Mouse (Mus musculus) embryonic facial prominence, embryonic 11.5 days (tissue): ENCODE data around the gene Mfn2. TPM values are rescaled to one million over a fixed set of nuclear protein-coding genes. Genes with fewer than 3 reads are reported as not detected.
A peak's percentile ranks its signal among the peaks of the same experiment; 100 is the strongest.

Experiments
- ATAC-seq: fragments of 200-750 bp; cut with Nextera tagmentation; replicated peaks from 2 replicates; pipeline ENCODE4 v1.8.0; 2017; ENCODE audit warnings: low read depth; ENCODE audit not compliant: insufficient number of reproducible peaks, low FRiP score, low TSS enrichment
- DNase-seq: peaks from one replicate; pipeline ENCODE4 v3.0.0-alpha.2; 2015; ENCODE audit warnings: low spot score
- H3K27ac ChIP-seq: fragments of 300-500 bp; sonication (generic); replicated peaks from 2 replicates; pipeline ENCODE4 v1.5.1; 2014; ENCODE audit warnings: mild to moderate bottlenecking, low read depth, low read length, control low read depth
- H3K27me3 ChIP-seq: fragments of 300-500 bp; sonication (generic); 2 replicates; pipeline ENCODE4 v1.6.1; 2014; ENCODE audit warnings: mild to moderate bottlenecking, low read length, moderate library complexity, mixed read lengths; ENCODE audit not compliant: control insufficient read depth, insufficient read depth
- H3K36me3 ChIP-seq: fragments of 300-500 bp; sonication (generic); replicated peaks from 2 replicates; pipeline ENCODE4 v1.6.1; 2014; ENCODE audit warnings: low read depth, mild to moderate bottlenecking, low read length, moderate library complexity, mixed read lengths; ENCODE audit not compliant: control insufficient read depth, insufficient read depth
- H3K4me1 ChIP-seq: fragments of 300-500 bp; sonication (generic); 2 replicates; pipeline ENCODE4 v1.6.1; 2014; ENCODE audit warnings: low read length, mixed read lengths; ENCODE audit not compliant: control insufficient read depth, insufficient read depth
- H3K4me2 ChIP-seq: fragments of 300-500 bp; sonication (generic); 2 replicates; pipeline ENCODE4 v1.6.1; 2014; ENCODE audit warnings: low read depth, mild to moderate bottlenecking, control low read depth, low read length, moderate library complexity
- H3K4me3 ChIP-seq: fragments of 300-500 bp; sonication (generic); 2 replicates; pipeline ENCODE4 v1.5.1; 2014; ENCODE audit warnings: low read depth, low read length, control low read depth
- H3K9ac ChIP-seq: fragments of 300-500 bp; sonication (generic); replicated peaks from 2 replicates; pipeline ENCODE4 v1.6.1; 2014; ENCODE audit warnings: mild to moderate bottlenecking, control low read depth, low read length
- H3K9me3 ChIP-seq: fragments of 300-500 bp; sonication (generic); replicated peaks from 2 replicates; pipeline ENCODE4 v1.6.1; 2016; ENCODE audit warnings: mild to moderate bottlenecking, low read length, inconsistent platforms, mixed read lengths; ENCODE audit not compliant: control insufficient read depth
- WGBS: fragments of 180-500 bp; shearing (Covaris S2); extraction: QIAGEN DNeasy Blood & Tissue Kit; methylation state at CpG from one replicate; pipeline ENCODE4 v1.1.7; 2014; 5-methylcytosine and 5-hydroxymethylcytosine counted together
- polyA plus RNA-seq: library from polyadenylated mRNA; unstranded; fragments of >200 nt; fragmentation: Nextera tagmentation; extraction: Ambion mirVana; gene quantifications from 2 replicates; pipeline ENCODE4 v1.2.1, GENCODE M21; 2014

Gene Mfn2
- polyA plus RNA-seq, 1 experiment from 2014 or later = 23.1 TPM

DNA sequence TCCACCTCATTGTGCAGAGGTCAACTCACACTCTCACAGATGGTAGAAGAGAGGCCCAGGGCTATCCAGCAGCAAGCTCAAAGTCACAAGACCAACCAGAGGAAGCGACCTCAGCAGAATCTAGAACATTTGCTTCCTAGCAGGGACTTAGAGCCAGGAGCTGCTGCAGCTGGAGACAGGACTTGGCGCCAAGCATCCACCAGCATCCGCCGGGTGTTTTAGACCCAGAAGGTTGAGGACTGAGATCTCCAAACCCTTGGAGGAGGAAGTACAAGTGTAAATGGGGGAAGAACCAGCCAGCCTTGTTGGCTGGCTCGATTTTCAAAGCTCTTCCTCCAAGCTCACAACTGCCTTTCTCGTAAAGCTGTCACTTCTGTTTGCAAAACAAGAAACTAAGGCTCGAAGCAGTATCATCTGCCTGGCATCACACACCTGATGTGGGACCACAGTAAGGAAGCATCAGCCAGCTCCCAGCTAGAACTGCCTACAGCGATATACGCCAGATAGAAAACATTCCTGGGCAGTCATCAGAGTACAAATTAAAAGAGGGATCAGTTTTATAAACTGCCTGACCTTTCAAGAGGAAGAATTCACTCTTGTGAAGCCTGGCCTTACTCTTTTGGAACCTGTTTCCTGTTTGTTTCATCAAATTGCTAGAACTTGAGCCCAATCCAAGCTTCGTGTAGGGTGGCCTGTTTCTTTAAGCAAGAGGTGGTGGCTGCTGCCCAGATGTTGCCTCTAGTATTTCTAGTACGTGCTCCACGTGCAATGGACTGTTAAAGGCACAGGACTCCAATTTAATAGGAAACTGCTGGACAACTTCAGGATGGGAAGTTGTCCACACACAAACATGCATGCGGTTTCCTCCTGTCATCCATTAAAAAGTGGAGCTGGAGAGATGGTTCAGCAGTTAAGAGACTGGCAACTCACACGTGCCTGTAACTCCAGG, 33.9 kb upstream of the Mfn2 start:
- no peaks in the 10 kb centered on the region for H3K27me3 ChIP-seq
- no peaks in the 10 kb centered on the region for H3K36me3 ChIP-seq
- H3K9me3 ChIP-seq = no peaks in the 10 kb centered on the region
- no peak for ATAC-seq
- H3K9ac ChIP-seq = no peak overlapping the region
- H3K4me3 ChIP-seq = no peak overlapping the region
- 61% methylated on average over 14 of the region's 14 CpGs for WGBS
- no peak overlapping the region for H3K27ac ChIP-seq
- DNase-seq = peak; percentile 64
- peaks cover 7% of the 10 kb centered on the region; the same call in 1 of the 2 replicates for H3K4me1 ChIP-seq
- no peak overlapping the region for H3K4me2 ChIP-seq

DNA sequence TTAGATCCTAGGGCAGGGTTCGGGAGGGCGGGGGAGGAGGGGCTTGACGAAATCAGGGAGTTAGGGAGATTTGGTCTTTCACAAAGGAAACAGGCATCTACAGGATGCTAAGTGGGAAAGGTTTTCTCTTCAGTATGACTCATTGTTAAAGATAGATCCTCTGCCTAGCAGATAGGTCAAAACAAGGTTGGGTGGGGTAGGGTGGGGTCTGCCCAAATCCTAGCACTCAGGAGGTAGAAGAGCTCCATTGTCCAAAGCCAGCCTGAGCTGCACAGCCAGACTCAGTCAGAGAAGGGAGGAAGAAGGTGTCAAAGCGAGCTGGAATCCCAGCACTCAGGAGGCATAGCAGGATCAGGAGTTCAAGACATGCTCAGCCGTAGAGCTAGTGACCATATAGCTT, 33.0 kb upstream of the Mfn2 start:
- DNase-seq (no peak), ATAC-seq (no peak)
- no peak overlapping the region for H3K9ac ChIP-seq
- no peaks in the 10 kb centered on the region for H3K9me3 ChIP-seq
- WGBS = 62% methylated on average over 5 of the region's 5 CpGs
- H3K36me3 ChIP-seq = no peaks in the 10 kb centered on the region
- H3K27me3 ChIP-seq = no peaks in the 10 kb centered on the region
- no peak overlapping the region for H3K4me3 ChIP-seq
- H3K27ac ChIP-seq = no peak overlapping the region
- peaks cover 7% of the 10 kb centered on the region; the same call in 1 of the 2 replicates for H3K4me1 ChIP-seq
- no peak overlapping the region for H3K4me2 ChIP-seq

DNA sequence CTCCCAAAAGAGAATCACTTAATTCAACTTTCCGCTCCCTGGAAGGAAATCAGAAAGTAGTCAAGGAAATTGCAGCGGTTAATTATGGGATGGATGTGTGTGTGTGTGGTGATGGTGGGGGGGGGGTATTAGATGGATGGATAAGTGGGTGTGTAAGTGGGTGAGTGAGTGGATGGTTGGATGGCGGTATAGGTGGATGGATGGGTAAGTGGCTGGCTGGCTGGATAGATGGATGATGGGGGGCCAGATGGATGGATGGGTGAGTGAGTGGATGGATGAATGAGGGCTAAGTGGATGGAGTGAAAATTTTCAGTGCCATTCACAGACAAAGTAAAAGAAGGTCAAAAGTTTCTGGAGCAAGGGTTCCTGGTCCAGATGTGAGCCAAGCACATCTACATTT, 32.5 kb upstream of the Mfn2 start:
- Histone ChIP-seq H3K4me1 (peaks cover 7% of the 10 kb centered on the region; the same call in 1 of the 2 replicates), H3K27me3 (no peaks in the 10 kb centered on the region), H3K27ac (no peak overlapping the region), H3K4me2 (peak overlapping the region; percentile 80), H3K36me3 (no peaks in the 10 kb centered on the region), H3K9ac (peak overlapping the region; percentile 77), H3K9me3 (no peaks in the 10 kb centered on the region), H3K4me3 (peak overlapping the region; percentile 64)
- WGBS = 46% methylated on average over 3 of the region's 3 CpGs
- DNase-seq (no peak), ATAC-seq (no peak)

DNA sequence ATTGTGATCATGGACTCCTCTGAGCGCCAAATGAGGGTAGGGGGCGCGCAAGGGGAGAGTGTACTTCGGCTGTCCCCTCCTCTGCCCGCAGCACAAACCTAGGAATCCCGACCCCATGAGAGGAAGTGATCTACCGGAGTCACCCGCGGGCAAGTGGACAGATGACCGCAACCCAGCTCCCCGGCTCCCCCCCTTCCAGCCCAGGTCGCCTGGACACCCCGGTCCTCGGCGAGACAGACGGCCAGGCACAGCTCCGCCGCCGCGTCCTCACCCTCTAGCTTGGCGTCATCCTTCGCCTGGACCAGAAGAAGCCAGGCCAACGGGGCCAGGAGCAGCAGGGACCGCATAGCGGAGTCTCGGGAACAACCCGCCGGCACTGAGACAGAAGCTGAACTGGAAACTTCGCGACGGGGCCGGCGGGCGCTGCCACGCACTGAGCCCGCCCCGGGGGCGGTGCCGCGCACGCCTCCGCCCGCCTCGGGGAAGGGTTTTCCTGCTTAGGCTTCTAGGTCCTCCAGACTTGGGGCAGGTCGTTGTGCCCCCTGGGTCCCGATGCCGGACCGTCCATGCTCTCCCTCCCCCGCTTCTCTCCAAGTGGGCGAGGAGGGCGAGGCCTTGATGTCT, 31.9 kb upstream of the Mfn2 start, which contains the start of gene Plod1:
TSS of gene Plod1 (minus strand) at position 437 of the 624 bp plus-strand sequence.
- DNase-seq (peak; percentile 82), ATAC-seq (peak; percentile 54)
- peak within 1 kb of the TSS; percentile 64 for H3K4me3 ChIP-seq
- H3K27me3 ChIP-seq = no peaks in the 10 kb centered on the region
- H3K36me3 ChIP-seq = no peaks in the 10 kb centered on the region
- peak within 1 kb of the TSS; percentile 80 for H3K4me2 ChIP-seq
- under 1% methylated on average over 51 of the region's 51 CpGs for WGBS
- peak within 1 kb of the TSS; percentile 77 for H3K9ac ChIP-seq
- H3K27ac ChIP-seq = peak within 1 kb of the TSS; percentile 23; the same call in 1 of the 2 replicates
- no peaks in the 10 kb centered on the region for H3K9me3 ChIP-seq
- H3K4me1 ChIP-seq = peaks cover 1% of the 10 kb centered on the region; the same call in 1 of the 2 replicates

DNA sequence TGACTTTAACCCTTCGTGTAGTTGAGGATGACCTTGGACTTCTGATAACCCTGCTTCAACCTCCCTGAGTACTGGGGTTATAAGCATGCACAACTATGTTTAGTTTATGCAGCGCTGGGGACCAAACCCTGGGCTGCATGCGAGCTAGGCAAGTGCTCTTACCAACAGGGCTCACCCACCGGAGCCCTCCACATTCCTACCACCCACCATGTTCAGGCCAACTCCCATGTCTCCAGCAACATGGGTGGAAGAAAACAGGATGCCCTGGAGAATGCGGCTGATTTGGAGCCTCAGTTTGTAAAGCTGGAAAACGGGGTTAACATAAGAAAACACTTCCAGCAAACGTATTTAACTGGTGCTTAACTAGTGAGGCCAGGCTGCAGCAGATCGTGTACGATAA, 31.4 kb upstream of the Mfn2 start:
- H3K27ac ChIP-seq = no peak overlapping the region
- no peaks in the 10 kb centered on the region for H3K36me3 ChIP-seq
- H3K9ac ChIP-seq = peak overlapping the region; percentile 77; the same call in 1 of the 2 replicates
- WGBS = 22% methylated on average over 9 of the region's 9 CpGs
- H3K4me2 ChIP-seq = peak overlapping the region; percentile 80
- no peak for DNase-seq
- no peaks in the 10 kb centered on the region; the same call in 1 of the 2 replicates for H3K4me1 ChIP-seq
- ATAC-seq = no peak
- H3K27me3 ChIP-seq = no peaks in the 10 kb centered on the region
- H3K9me3 ChIP-seq = no peaks in the 10 kb centered on the region
- H3K4me3 ChIP-seq = peak overlapping the region; percentile 64

DNA sequence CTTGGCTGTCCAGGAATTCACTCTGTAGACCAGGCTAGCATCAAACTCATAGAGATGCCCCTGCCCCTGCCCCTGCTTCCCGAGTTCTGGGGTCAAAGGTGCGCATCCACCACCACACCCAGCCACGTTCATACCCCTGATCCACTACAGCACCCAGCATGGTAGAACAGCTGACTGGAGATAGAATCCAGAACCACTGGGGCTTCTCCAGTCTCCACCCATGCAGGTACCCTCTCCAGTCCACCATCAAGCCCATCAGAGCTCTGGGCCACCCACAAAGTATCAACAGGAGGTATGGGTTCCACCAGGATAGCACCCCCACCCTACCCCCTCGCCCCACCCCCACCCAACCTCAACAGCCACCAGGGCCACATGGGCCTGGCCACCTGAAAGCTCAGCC, 30.1 kb upstream of the Mfn2 start:
- no peaks in the 10 kb centered on the region; the same call in 1 of the 2 replicates for H3K4me1 ChIP-seq
- H3K27me3 ChIP-seq = no peaks in the 10 kb centered on the region
- H3K27ac ChIP-seq = no peak overlapping the region
- DNase-seq (no peak), ATAC-seq (no peak)
- 87% methylated on average over 4 of the region's 4 CpGs for WGBS
- H3K4me2 ChIP-seq = no peak overlapping the region
- no peak overlapping the region for H3K4me3 ChIP-seq
- H3K9me3 ChIP-seq = no peaks in the 10 kb centered on the region
- H3K9ac ChIP-seq = no peak overlapping the region
- H3K36me3 ChIP-seq = no peaks in the 10 kb centered on the region

DNA sequence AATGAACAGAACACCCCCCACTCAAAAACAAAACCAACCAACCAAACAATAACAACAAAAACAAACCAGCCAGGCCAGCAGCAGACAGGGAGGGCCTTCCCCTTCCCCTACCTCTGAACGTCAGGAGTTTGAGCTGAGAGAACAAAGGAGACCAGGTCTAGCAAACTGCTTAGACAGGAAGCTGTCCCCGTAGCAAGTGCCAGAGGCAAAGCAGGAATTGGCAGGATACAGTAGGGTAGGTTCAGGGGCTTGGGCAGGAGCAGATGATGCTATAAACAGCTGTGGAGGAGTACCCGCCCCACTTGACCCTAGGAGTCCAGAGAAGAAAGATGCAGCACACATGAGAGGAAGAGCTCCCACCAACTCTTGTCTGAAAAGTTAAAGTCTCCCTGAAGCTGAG, 29.6 kb upstream of the Mfn2 start:
- H3K27ac ChIP-seq = no peak overlapping the region
- H3K9ac ChIP-seq = no peak overlapping the region
- H3K4me3 ChIP-seq = no peak overlapping the region
- WGBS = 32% methylated on average over 3 of the region's 3 CpGs
- H3K4me1 ChIP-seq = no peaks in the 10 kb centered on the region; the same call in 1 of the 2 replicates
- H3K4me2 ChIP-seq = no peak overlapping the region
- ATAC-seq (no peak), DNase-seq (no peak)
- H3K36me3 ChIP-seq = no peaks in the 10 kb centered on the region
- H3K27me3 ChIP-seq = no peaks in the 10 kb centered on the region
- no peaks in the 10 kb centered on the region for H3K9me3 ChIP-seq

DNA sequence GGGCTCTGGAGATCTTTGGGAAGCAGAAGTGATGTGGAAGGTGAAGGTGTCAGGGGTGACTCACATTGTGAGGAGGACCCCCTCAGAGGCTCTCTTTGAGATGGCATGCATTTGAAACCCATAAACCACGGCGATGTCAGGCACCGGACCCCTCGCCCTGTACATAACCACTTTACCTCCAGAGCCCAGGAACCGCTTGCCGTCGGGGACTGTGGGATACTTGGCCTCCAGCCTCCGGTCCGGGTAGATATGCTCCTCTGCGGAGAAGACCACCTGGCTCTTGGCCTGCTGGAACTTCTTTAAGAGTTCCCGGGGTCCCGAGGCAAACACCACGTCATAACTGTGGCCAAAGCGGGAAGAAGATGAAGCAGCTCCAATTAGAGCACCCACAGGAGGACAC, 26.4 kb upstream of the Mfn2 start:
- no peak overlapping the region for H3K4me3 ChIP-seq
- H3K9ac ChIP-seq = no peak overlapping the region
- H3K4me1 ChIP-seq = no peaks in the 10 kb centered on the region; the same call in 1 of the 2 replicates
- no peak for DNase-seq
- WGBS = 93% methylated on average over 14 of the region's 14 CpGs
- no peaks in the 10 kb centered on the region for H3K27me3 ChIP-seq
- ATAC-seq = no peak
- H3K27ac ChIP-seq = no peak overlapping the region
- no peaks in the 10 kb centered on the region for H3K36me3 ChIP-seq
- no peaks in the 10 kb centered on the region for H3K9me3 ChIP-seq
- H3K4me2 ChIP-seq = no peak overlapping the region
